Mouse (Mus musculus): ENCODE measurements around the gene Trpm3. TPM values are rescaled to one million over a fixed set of nuclear protein-coding genes. Genes with fewer than 3 reads are reported as not detected.

Gene Trpm3
- polyA plus RNA-seq, 1 experiment = 0.22 TPM

- no peaks in the 10 kb centered on the region for H3K4me1 ChIP-seq (ENCODE audit: control insufficient read depth, insufficient read depth, low read length)
- no peak overlapping the region for H3K4me3 ChIP-seq (ENCODE audit: low read depth, low read length)
- no peak overlapping the region for H3K9ac ChIP-seq (ENCODE audit: low read depth, poor library complexity, severe bottlenecking)
- H3K36me3 ChIP-seq (ENCODE audit: control insufficient read depth, insufficient read depth, low read length, poor library complexity, severe bottlenecking) = no peaks in the 10 kb centered on the region
- no peak for TF ChIP-seq EP300 (IDR thresholded peaks at IDR 0.05; ENCODE audit: insufficient read depth, low read depth, low read length)
- TF ChIP-seq POLR2A (IDR thresholded peaks at IDR 0.05; ENCODE audit: insufficient read depth, low read length) = no peak
- no peak for TF ChIP-seq CTCF (IDR thresholded peaks at IDR 0.05; ENCODE audit: low read depth, low read length)
- no peaks in the 10 kb centered on the region for H3K27me3 ChIP-seq (ENCODE audit: control insufficient read depth, insufficient read depth, low read length, poor library complexity, severe bottlenecking)
- no peak overlapping the region for H3K27ac ChIP-seq (ENCODE audit: insufficient read depth, low read length)
- H3K9me3 ChIP-seq (replicated peaks; ENCODE audit: control insufficient read depth, insufficient read depth, low read length, poor library complexity, severe bottlenecking) = no peaks in the 10 kb centered on the region
These were observed 472.8 kb downstream of the Trpm3 start for GRCm38 (mm10) chr19:22611621-22612020.

- H3K36me3 ChIP-seq (ENCODE audit: control insufficient read depth, insufficient read depth, low read length, poor library complexity, severe bottlenecking) = no peaks in the 10 kb centered on the region
- H3K4me1 ChIP-seq (ENCODE audit: control insufficient read depth, insufficient read depth, low read length) = no peaks in the 10 kb centered on the region
- no peak overlapping the region for H3K9ac ChIP-seq (ENCODE audit: low read depth, poor library complexity, severe bottlenecking)
- no peak overlapping the region for H3K4me3 ChIP-seq (ENCODE audit: low read depth, low read length)
- no peaks in the 10 kb centered on the region for H3K27me3 ChIP-seq (ENCODE audit: control insufficient read depth, insufficient read depth, low read length, poor library complexity, severe bottlenecking)
- no peak overlapping the region for H3K27ac ChIP-seq (ENCODE audit: insufficient read depth, low read length)
- H3K9me3 ChIP-seq (replicated peaks; ENCODE audit: control insufficient read depth, insufficient read depth, low read length, poor library complexity, severe bottlenecking) = no peaks in the 10 kb centered on the region
- no peak for TF ChIP-seq CTCF (IDR thresholded peaks at IDR 0.05; ENCODE audit: low read depth, low read length)
- no peak for TF ChIP-seq EP300 (IDR thresholded peaks at IDR 0.05; ENCODE audit: insufficient read depth, low read depth, low read length)
- TF ChIP-seq POLR2A (IDR thresholded peaks at IDR 0.05; ENCODE audit: insufficient read depth, low read length) = no peak
These were observed 476.5 kb downstream of the Trpm3 start for GRCm38 (mm10) chr19:22615367-22615766.

GRCm38 (mm10) chr19:22624801-22625513, 486.1 kb downstream of the Trpm3 start:
- TF ChIP-seq EP300 (IDR thresholded peaks at IDR 0.05; ENCODE audit: insufficient read depth, low read depth, low read length) = no peak
- TF ChIP-seq CTCF (IDR thresholded peaks at IDR 0.05; ENCODE audit: low read depth, low read length) = no peak
- TF ChIP-seq POLR2A (IDR thresholded peaks at IDR 0.05; ENCODE audit: insufficient read depth, low read length) = no peak
- H3K4me1 ChIP-seq (ENCODE audit: control insufficient read depth, insufficient read depth, low read length) = no peaks in the 10 kb centered on the region
- H3K4me3 ChIP-seq (ENCODE audit: low read depth, low read length) = no peak overlapping the region
- H3K36me3 ChIP-seq (ENCODE audit: control insufficient read depth, insufficient read depth, low read length, poor library complexity, severe bottlenecking) = no peaks in the 10 kb centered on the region
- H3K9me3 ChIP-seq (replicated peaks; ENCODE audit: control insufficient read depth, insufficient read depth, low read length, poor library complexity, severe bottlenecking) = no peaks in the 10 kb centered on the region
- no peak overlapping the region for H3K9ac ChIP-seq (ENCODE audit: low read depth, poor library complexity, severe bottlenecking)
- H3K27me3 ChIP-seq (ENCODE audit: control insufficient read depth, insufficient read depth, low read length, poor library complexity, severe bottlenecking) = no peaks in the 10 kb centered on the region
- H3K27ac ChIP-seq (ENCODE audit: insufficient read depth, low read length) = no peak overlapping the region

- H3K4me1 ChIP-seq (ENCODE audit: control insufficient read depth, insufficient read depth, low read length) = no peaks in the 10 kb centered on the region
- H3K27me3 ChIP-seq (ENCODE audit: control insufficient read depth, insufficient read depth, low read length, poor library complexity, severe bottlenecking) = no peaks in the 10 kb centered on the region
- TF ChIP-seq CTCF (IDR thresholded peaks at IDR 0.05; ENCODE audit: low read depth, low read length) = no peak
- TF ChIP-seq POLR2A (IDR thresholded peaks at IDR 0.05; ENCODE audit: insufficient read depth, low read length) = no peak
- no peak for TF ChIP-seq EP300 (IDR thresholded peaks at IDR 0.05; ENCODE audit: insufficient read depth, low read depth, low read length)
- no peaks in the 10 kb centered on the region for H3K9me3 ChIP-seq (replicated peaks; ENCODE audit: control insufficient read depth, insufficient read depth, low read length, poor library complexity, severe bottlenecking)
- H3K36me3 ChIP-seq (ENCODE audit: control insufficient read depth, insufficient read depth, low read length, poor library complexity, severe bottlenecking) = no peaks in the 10 kb centered on the region
- no peak overlapping the region for H3K9ac ChIP-seq (ENCODE audit: low read depth, poor library complexity, severe bottlenecking)
- no peak overlapping the region for H3K27ac ChIP-seq (ENCODE audit: insufficient read depth, low read length)
- H3K4me3 ChIP-seq (ENCODE audit: low read depth, low read length) = no peak overlapping the region
These were observed 490.0 kb downstream of the Trpm3 start for GRCm38 (mm10) chr19:22628878-22629277.

GRCm38 (mm10) chr19:22631316-22631715, 492.5 kb downstream of the Trpm3 start:
- Histone ChIP-seq H3K9ac (ENCODE audit: low read depth, poor library complexity, severe bottlenecking) (no peak overlapping the region), H3K4me3 (ENCODE audit: low read depth, low read length) (no peak overlapping the region), H3K36me3 (ENCODE audit: control insufficient read depth, insufficient read depth, low read length, poor library complexity, severe bottlenecking) (no peaks in the 10 kb centered on the region), H3K27ac (ENCODE audit: insufficient read depth, low read length) (no peak overlapping the region), H3K27me3 (ENCODE audit: control insufficient read depth, insufficient read depth, low read length, poor library complexity, severe bottlenecking) (no peaks in the 10 kb centered on the region; the same call in 1 of the 2 replicates), H3K4me1 (ENCODE audit: control insufficient read depth, insufficient read depth, low read length) (no peaks in the 10 kb centered on the region), H3K9me3 (replicated peaks; ENCODE audit: control insufficient read depth, insufficient read depth, low read length, poor library complexity, severe bottlenecking) (no peaks in the 10 kb centered on the region)
- TF ChIP-seq POLR2A (IDR thresholded peaks at IDR 0.05; ENCODE audit: insufficient read depth, low read length) (no peak), CTCF (IDR thresholded peaks at IDR 0.05; ENCODE audit: low read depth, low read length) (no peak), EP300 (IDR thresholded peaks at IDR 0.05; ENCODE audit: insufficient read depth, low read depth, low read length) (no peak)

GRCm38 (mm10) chr19:22635635-22636034, 496.8 kb downstream of the Trpm3 start:
- no peak for TF ChIP-seq POLR2A (IDR thresholded peaks at IDR 0.05; ENCODE audit: insufficient read depth, low read length)
- no peak for TF ChIP-seq EP300 (IDR thresholded peaks at IDR 0.05; ENCODE audit: insufficient read depth, low read depth, low read length)
- TF ChIP-seq CTCF (IDR thresholded peaks at IDR 0.05; ENCODE audit: low read depth, low read length) = no peak
- H3K36me3 ChIP-seq (ENCODE audit: control insufficient read depth, insufficient read depth, low read length, poor library complexity, severe bottlenecking) = no peaks in the 10 kb centered on the region
- no peaks in the 10 kb centered on the region; the same call in 1 of the 2 replicates for H3K27me3 ChIP-seq (ENCODE audit: control insufficient read depth, insufficient read depth, low read length, poor library complexity, severe bottlenecking)
- no peak overlapping the region for H3K27ac ChIP-seq (ENCODE audit: insufficient read depth, low read length)
- no peaks in the 10 kb centered on the region for H3K4me1 ChIP-seq (ENCODE audit: control insufficient read depth, insufficient read depth, low read length)
- H3K9ac ChIP-seq (ENCODE audit: low read depth, poor library complexity, severe bottlenecking) = no peak overlapping the region
- no peak overlapping the region for H3K4me3 ChIP-seq (ENCODE audit: low read depth, low read length)
- no peaks in the 10 kb centered on the region for H3K9me3 ChIP-seq (replicated peaks; ENCODE audit: control insufficient read depth, insufficient read depth, low read length, poor library complexity, severe bottlenecking)
